Mouse (Mus musculus) bone marrow macrophage, adult 2 months (primary cell): ENCODE measurements around the gene Trp73.

ENCODE experiments used
- CTCF ChIP-seq: IDR thresholded peaks from 2 replicates; pipeline ENCODE4 v1.5.1; 2012; ENCODE audit warnings: low read depth, mild to moderate bottlenecking, low read length, moderate library complexity
- POLR2A ChIP-seq: IDR thresholded peaks from 2 replicates; pipeline ENCODE4 v1.6.1; 2012; ENCODE audit warnings: mild to moderate bottlenecking, low read depth, low read length, borderline replicate concordance

DNA sequence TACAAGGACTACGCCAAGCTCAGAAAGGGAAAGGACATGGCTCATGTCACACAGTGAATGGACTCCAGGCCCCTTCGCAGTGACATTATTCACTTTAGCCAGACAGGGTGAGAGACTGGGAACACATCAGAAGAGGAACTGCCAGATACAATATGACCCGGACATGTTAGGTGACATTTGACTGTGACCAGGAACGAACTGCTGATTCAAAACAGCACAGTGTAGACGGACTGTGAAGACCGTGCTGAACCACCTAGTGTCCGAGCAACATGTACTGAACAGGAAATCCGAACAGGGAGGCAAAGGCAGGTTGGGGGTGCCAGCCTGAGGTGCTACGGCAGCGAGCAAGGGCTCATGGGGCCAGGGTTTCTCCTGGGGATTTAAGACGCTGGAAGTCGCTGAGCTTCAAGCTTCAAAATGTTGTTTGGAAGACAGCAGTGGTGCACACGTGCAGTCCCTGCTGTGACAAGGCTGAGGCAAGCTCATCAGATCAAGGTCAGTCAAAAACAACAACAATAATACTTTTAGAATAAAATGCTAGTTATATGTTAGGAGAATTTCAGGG, 33.4 kb downstream of the Trp73 start:
- TF ChIP-seq POLR2A (no peak), CTCF (no peak)
